Mouse (Mus musculus) forebrain, embryonic 14.5 days (tissue): ENCODE measurements around the gene Gm13088. TPM values are rescaled to one million over a fixed set of nuclear protein-coding genes. Genes with fewer than 3 reads are reported as not detected.
"Not testable (repeated sequence)": the region's sequence is repeated elsewhere in the genome, so short reads cannot be mapped to it uniquely, and the experiment has no call there.

Experiments used
- ATAC-seq: fragments of 200-750 bp; cut with Nextera tagmentation; 2 replicates; pipeline ENCODE4 v1.8.0; 2017; ENCODE audit warnings: mild to moderate bottlenecking, moderate library complexity
- DNase-seq: peaks from one replicate; pipeline ENCODE4 v3.0.0-alpha.2; 2015; ENCODE audit warnings: low spot score
- H3K27ac ChIP-seq: fragments of 300-500 bp; sonication (generic); 2 replicates; pipeline ENCODE4 v1.5.1; 2014; ENCODE audit warnings: low read depth, mild to moderate bottlenecking, control low read depth, low read length, moderate library complexity
- H3K27me3 ChIP-seq: fragments of 300-500 bp; sonication (generic); replicated peaks from 2 replicates; pipeline ENCODE4 v1.6.1; 2014; ENCODE audit warnings: low read length, control low read depth, mixed read lengths; ENCODE audit not compliant: control insufficient read depth, insufficient read depth
- H3K36me3 ChIP-seq: fragments of 300-500 bp; sonication (generic); 2 replicates; pipeline ENCODE4 v1.6.1; 2014; ENCODE audit warnings: low read length, control low read depth; ENCODE audit not compliant: control insufficient read depth, insufficient read depth
- H3K4me1 ChIP-seq: fragments of 300-500 bp; sonication (generic); 2 replicates; pipeline ENCODE4 v1.6.1; 2014; ENCODE audit warnings: antibody characterized with exemption, low read length, control low read depth; ENCODE audit not compliant: control insufficient read depth, insufficient read depth
- H3K4me2 ChIP-seq: fragments of 300-500 bp; sonication (generic); 2 replicates; pipeline ENCODE4 v1.6.1; 2014; ENCODE audit warnings: mild to moderate bottlenecking, control low read depth, low read length
- H3K4me3 ChIP-seq: fragments of 300-500 bp; sonication (generic); 2 replicates; pipeline ENCODE4 v1.5.1; 2014; ENCODE audit warnings: low read depth, low read length, control low read depth
- H3K9ac ChIP-seq: fragments of 300-500 bp; sonication (generic); 2 replicates; pipeline ENCODE4 v1.6.1; 2014; ENCODE audit warnings: mild to moderate bottlenecking, low read length, control low read depth, moderate library complexity
- H3K9me3 ChIP-seq: fragments of 300-500 bp; sonication (generic); replicated peaks from 2 replicates; pipeline ENCODE4 v1.6.1; 2016; ENCODE audit warnings: low read length, control low read depth, mixed read lengths; ENCODE audit not compliant: control insufficient read depth
- WGBS: fragments of 180-500 bp; shearing (Covaris S2); extraction: QIAGEN DNeasy Blood & Tissue Kit; methylation state at CpG from one replicate; pipeline ENCODE4 v1.1.7; 2014; 5-methylcytosine and 5-hydroxymethylcytosine counted together
- polyA plus RNA-seq: library from polyadenylated mRNA; unstranded; fragments of >200 nt; fragmentation: Nextera tagmentation; extraction: Ambion mirVana; gene quantifications from 2 replicates; pipeline ENCODE4 v1.2.1, GENCODE M21; 2014

Gene Gm13088
- polyA plus RNA-seq, result not detected in 2 replicates

DNA sequence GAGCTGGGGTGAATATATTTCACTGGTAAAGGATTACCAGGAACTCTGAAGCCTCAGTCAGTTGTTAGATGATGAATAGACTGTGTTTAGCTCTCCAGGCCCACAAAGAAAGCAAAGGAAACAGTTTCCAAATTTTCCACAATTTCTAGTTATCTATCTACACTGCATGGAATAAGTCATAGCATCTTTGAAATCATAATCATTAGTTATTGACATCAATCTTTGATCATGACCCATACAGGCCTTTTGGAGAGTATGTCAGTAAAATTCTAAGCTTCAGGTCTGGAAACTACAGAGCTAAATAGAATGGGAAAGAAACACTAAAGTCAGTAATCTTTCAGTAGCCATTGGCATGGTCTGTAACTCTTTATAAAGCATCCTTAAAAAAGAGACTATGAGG is at the start of gene Gm13088:
Gene Gm13088 (minus strand): TSS at position 101 of the 400 bp plus-strand sequence.
- not testable (repeated sequence) for H3K27ac ChIP-seq, H3K9me3 ChIP-seq, H3K4me3 ChIP-seq, H3K4me2 ChIP-seq, H3K4me1 ChIP-seq, H3K9ac ChIP-seq, H3K27me3 ChIP-seq, H3K36me3 ChIP-seq, ATAC-seq, DNase-seq

DNA sequence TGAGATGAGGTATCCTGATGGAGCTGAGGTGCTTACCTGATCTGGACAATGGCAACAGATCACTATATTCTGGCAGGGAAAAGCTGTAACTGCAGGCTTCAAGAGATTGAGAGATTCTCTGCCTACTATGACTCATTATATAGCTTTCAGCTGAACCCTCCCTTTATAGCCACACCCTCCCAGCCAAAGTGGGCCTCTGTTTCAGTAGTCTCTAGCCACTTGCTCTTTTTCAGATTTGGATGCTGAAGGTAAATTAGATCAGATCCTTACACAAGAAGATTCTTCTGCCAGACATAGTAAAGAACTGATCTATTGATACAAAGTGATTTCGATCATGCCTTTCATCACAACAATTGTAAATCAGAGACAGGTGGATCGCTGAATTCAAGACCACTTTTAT is 45.6 kb upstream of the Gm13088 start, which contains the start of gene Gm13089:
Gene Gm13089 (minus strand): TSS at position 101 of the 400 bp plus-strand sequence.
- DNase-seq (no peak), ATAC-seq (no peak)
- Histone ChIP-seq H3K9ac (no peak within 1 kb of the TSS), H3K27me3 (no peaks in the 10 kb centered on the region), H3K27ac (no peak within 1 kb of the TSS), H3K4me1 (no peaks in the 10 kb centered on the region), H3K4me3 (no peak within 1 kb of the TSS), H3K36me3 (no peaks in the 10 kb centered on the region), H3K9me3 (peaks cover 24% of the 10 kb centered on the region), H3K4me2 (no peak within 1 kb of the TSS)
- 78% methylated on average over 2 of the region's 2 CpGs for WGBS

DNA sequence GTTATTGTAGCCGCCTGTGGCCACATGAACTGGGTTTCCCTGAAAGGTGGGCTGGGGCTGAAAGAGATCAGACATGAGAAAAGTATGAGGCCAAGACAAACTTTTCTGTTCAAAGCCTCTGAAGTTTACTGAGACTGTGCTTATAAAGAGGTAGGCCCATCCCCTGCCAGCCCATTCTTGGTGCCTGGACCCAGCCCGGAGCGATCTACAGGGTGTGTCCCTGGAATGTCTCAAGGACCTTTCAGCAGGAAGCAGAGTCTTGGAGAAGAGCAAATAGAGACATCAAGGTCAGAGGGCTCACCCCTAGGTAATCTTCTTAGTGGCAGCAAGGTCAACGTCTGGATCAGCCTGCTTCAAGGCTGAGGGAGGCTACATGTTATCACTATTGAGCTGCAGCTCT is 38.9 kb downstream of the Gm13088 start:
- H3K4me2 ChIP-seq, H3K9ac ChIP-seq, H3K36me3 ChIP-seq, ATAC-seq, H3K4me3 ChIP-seq, H3K4me1 ChIP-seq, H3K9me3 ChIP-seq, H3K27me3 ChIP-seq, DNase-seq, H3K27ac ChIP-seq: not testable (repeated sequence)
- WGBS, result 81% methylated on average over 4 of the region's 4 CpGs

DNA sequence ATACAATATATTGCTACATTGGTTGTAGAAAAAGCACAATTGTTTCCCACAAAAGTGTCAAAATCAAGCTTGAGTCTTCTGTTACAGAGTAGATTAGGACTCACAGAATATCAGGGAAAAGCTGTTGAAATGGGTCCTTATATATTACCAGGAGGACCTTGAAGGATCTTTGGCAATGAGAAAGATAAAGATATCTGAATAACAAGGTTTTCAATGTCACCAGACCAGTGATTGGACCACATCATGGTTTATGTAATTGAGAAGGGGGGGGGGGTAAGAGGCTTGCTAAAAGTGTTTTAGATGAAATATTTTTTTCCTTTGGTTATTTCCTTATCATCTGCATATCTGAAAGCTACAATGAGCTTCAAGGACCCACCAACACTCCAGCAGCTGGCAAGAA is 42.3 kb downstream of the Gm13088 start, which contains the start of gene Gm13083:
Gene Gm13083 (plus strand): TSS at position 301 of the 400 bp plus-strand sequence.
- not testable (repeated sequence) for DNase-seq, H3K9ac ChIP-seq, H3K4me2 ChIP-seq, H3K27ac ChIP-seq, H3K36me3 ChIP-seq, ATAC-seq, H3K9me3 ChIP-seq, H3K4me3 ChIP-seq, H3K4me1 ChIP-seq, H3K27me3 ChIP-seq

DNA sequence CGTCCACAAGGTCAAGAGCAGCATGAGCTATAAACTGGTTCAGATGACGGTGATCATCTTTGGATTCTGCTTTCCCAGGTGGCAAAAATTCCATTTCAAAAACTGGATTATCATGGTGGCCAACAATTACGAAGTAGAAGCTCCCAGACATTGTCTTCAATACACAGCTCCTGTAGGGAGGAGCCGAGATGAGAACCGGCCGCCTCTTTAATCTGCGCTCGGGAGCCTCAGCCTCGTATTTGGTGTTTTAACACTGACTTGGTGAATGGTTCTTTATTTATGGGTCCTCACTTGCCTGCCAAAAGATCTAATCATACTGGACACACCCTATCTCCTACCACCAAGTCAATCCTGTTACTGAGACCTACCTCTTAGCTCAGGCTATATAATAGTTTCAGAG is 45.1 kb downstream of the Gm13088 start:
- ATAC-seq, DNase-seq, H3K27me3 ChIP-seq, H3K9me3 ChIP-seq, H3K4me1 ChIP-seq, H3K4me2 ChIP-seq, H3K36me3 ChIP-seq, H3K4me3 ChIP-seq, H3K9ac ChIP-seq, H3K27ac ChIP-seq: not testable (repeated sequence)
- WGBS, result 84% methylated on average over 9 of the region's 9 CpGs

Other genes starting within 250 kb of the Gm13088 start
- gene Pramef8, start 244.8 kb downstream of the Gm13088 start, polyA plus RNA-seq, result 15.6 and 16.3 TPM in 2 replicates
- gene Oog4, start 206.9 kb downstream of the Gm13088 start, polyA plus RNA-seq, result not detected in 2 replicates
- not detected in 2 replicates for gene Gm13043, start 145.9 kb downstream of the Gm13088 start, polyA plus RNA-seq
- not detected in 2 replicates for gene Gm13040, start 121.3 kb downstream of the Gm13088 start, polyA plus RNA-seq
- gene BC080695, start 105.5 kb downstream of the Gm13088 start, polyA plus RNA-seq, result not detected in 2 replicates
- gene Gm13057, start 105.5 kb downstream of the Gm13088 start, polyA plus RNA-seq, result not detected in 2 replicates
- not detected in 2 replicates for gene Gm13083, start 42.2 kb downstream of the Gm13088 start, polyA plus RNA-seq
- not detected in 2 replicates for gene Gm13089, start 45.5 kb upstream of the Gm13088 start, polyA plus RNA-seq
- gene Gm13078, start 62.2 kb upstream of the Gm13088 start, polyA plus RNA-seq, result not detected in 2 replicates
- not detected in 2 replicates for gene Gm13023, start 132.1 kb upstream of the Gm13088 start, polyA plus RNA-seq
- gene Gm13084, start 158.8 kb upstream of the Gm13088 start, polyA plus RNA-seq, result not detected in 2 replicates
- gene Gm13103, start 189.3 kb upstream of the Gm13088 start, polyA plus RNA-seq, result not detected in 2 replicates
- not detected in 2 replicates for gene Pramef6, start 243.1 kb upstream of the Gm13088 start, polyA plus RNA-seq